Mouse (Mus musculus): ENCODE data around the gene Lamc3.
A peak's percentile ranks its signal among the peaks of the same experiment; 100 is the strongest.

Lamc3 gene

DNA sequence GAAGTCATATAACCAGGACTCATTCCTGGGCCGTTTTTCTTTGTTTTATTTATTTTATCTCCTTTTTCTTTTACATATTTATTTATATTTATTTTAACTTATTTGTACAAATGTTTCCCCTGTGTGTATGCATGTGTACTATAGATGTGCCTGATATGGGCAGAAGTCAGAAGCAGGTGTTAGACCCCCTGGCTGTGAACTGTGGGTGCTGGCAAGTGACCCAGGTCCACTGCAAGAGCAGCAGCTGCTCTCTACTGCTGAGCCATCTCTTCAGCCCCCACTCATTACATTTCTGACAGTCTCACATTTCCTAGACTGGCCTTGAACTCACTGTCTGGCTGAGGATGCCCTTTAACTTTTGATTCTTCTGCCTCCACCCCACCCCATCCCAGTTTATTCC lies 51.2 kb downstream of the Lamc3 start:
- DNase-seq = no peak

DNA sequence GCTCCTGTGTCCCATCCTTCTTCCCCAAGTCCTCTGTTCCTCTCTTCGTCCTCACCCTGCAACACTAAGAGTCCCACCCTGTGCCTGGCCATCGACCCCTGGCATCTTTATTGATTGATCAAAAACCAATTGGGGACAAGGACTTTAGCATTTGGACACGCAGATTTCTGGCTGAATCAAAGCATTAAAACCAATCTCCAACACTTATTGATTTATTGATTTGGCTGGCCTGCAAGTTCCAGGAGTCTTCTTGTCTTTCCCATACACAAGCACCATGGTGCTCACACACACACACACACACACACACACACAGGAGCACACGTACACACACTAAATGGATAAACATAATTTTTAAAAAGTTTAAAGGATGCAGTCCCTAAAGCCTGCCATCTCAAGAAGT lies 55.9 kb downstream of the Lamc3 start:
- no peak for DNase-seq

DNA sequence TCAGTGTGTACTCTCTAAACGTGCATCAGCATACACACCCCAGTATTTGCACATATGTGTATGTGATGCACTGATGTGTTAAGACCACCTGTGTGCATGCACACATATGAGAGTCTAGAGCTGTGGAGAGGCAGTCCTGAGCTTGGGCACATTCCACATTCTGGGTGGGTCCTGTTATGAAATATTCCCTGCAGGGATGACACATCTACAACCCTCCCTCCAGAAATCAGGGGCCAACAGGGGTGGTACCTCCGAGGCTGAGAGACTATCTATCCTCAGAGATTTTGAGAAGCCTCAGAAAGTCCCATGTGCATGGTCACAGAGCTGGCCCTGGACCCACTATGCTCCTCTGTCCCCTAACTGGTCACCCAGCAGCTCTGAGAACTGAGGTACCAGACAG lies 58.5 kb downstream of the Lamc3 start:
- no peak for DNase-seq

DNA sequence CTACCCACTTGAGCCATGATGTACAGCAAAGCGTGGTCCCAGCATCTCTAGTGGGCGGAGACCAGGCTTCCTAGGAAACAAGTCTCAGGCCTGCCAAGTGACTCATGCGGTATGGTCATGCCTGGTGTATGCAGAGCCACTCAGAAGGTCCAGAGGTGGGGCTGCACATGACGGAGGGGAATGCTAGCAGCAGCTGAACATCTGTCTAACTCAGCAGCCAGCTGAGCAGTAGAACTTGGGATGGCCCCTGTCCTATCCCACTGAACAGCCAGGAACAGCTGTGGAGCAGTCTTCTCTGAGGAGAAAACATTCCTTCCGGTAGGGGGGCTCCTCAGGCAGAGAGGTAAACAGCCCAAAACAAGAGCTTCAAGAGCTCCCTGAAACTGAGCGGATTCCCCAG lies 61.3 kb downstream of the Lamc3 start:
- DNase-seq = no peak

DNA sequence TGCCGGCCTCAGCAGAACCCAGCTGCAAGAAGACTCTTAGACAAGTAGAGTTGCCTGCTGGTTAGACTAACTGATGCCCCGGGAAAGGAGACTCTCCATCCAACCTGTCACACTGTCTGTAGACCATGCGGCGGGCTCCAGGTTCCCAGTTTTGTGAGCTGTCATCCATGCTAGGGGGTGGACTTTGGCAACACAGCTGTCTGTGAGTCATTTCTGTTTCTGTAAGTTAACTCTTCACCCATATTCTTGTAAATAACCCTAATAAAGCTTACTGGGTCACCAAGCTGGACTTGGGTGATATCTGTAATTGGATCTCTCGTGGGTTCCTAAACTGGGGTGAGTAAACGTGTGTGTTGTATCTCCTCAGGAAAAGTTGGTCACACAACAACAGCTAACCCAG lies 61.7 kb downstream of the Lamc3 start:
- DNase-seq = no peak

DNA sequence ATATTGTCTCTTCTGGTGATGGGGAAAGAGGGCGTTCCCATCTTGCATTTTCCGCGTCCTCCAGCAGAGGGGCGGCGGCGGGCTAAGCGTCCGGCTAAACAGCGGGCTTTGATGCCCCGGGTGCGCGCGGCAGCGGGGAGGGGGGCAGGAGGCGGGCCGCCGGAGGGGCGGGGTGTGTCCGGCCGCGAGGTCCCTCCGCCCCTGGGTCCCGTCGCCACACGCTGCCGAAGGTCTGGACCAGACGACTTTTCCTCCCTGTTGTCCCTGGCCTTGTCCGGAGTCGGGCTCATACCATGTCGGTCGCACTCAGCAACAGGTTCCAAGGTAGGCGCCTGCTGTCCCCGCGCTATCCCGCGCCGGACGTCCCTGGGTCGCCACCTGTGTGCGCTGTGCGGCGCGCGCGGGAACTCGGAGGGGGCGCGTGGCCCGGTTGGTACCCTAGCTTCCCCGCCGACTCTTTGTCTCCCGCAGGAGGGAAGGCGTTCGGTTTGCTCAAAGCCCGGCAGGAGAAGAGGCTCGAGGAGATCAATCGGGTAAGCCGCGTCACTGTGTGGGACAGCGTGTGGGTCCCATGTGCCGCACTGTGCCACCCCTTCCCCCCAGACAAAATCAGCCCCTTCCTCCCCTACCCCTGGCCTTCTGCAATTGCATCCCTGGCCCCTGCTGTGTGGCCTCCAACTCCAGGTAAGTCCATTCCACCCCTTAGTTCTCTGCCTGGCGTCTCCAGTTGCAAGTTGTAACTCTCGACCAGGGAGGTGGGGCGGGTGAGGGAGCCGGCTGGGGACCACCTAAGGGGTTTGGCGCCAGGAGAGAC lies 63.2 kb downstream of the Lamc3 start, which contains the start of gene Aif1l:
TSS of gene Aif1l (plus strand) at position 82 of the 814 bp plus-strand sequence.
- DNase-seq = peak; percentile 88

DNA sequence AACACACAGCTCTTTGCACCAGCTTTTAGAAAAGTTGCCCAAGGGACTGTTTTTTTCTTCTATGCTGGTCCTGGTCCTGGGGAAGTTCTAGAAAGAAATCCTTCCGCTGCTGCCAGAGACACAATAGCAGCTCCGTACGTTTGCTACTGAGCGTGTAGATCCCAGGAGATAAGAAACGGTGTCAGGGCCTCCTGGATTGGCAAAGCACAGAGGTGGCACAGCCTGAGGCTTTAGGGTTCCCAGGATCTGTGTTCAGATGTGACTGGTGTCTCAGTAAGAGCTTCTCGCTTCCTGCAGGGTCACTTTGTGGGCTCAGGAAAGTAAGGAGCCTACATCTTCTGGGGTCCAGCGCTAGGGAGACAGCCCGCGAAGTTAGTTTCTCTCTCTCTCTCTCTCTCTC lies 63.9 kb downstream of the Lamc3 start:
- DNase-seq = no peak

DNA sequence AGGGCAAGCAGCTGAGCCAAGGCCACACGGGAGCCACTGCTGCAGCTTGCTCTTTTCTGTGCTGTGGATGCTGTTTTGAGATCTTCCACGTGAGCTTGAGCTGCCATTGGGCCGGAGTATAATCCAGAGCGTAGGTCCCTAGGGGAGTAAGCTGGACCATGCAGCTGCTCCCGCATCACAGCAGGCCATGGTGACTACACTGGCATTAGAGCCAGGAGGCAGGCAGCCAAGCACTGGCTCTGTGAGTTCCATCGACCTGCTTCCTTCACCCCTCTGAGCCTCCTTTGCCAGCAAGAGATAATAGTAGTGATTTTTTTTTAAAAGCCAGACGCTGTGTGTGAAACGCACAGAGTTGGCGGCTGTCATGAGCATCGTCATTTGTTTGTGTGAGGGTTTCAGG lies 65.1 kb downstream of the Lamc3 start:
- no peak for DNase-seq

DNA sequence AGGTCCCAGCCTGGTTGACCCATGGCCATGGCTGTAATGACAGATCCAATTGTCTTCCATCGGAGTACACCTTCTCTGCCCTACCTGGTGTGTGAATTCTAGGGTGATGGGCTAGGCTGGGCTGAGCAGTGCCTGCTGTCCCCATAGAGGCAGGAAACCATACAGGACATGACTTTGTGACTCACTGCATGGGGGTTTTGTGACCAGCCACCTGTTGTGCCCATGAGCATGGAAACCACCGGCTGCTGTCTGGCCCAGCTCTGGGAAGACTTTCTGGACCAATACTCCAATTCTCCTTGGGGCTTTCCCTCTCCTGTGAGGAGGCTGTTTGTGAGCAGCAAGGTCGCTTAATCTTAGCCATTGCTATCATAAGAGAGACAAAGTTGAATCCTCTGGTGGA lies 65.6 kb downstream of the Lamc3 start:
- DNase-seq = no peak

DNA sequence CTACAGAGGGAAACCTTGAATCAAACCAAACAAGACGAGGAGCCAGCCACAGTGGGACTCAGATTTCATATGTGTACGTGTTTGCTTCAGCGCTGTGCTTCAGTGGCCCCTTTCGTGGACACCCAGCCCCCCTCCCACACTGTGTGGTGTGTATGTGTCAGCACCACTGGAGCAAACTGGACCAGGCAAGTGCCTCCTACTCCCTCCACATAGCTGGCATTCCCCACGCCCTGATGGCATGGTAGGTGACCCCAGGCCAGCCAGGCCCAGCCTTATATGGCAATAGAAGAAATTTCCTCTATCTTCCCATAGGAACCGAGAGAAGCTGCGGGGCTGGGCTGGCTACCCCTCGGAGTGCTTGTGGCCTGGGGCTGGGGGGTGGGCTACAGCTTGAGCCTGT lies 66.6 kb downstream of the Lamc3 start:
- no peak for DNase-seq

DNA sequence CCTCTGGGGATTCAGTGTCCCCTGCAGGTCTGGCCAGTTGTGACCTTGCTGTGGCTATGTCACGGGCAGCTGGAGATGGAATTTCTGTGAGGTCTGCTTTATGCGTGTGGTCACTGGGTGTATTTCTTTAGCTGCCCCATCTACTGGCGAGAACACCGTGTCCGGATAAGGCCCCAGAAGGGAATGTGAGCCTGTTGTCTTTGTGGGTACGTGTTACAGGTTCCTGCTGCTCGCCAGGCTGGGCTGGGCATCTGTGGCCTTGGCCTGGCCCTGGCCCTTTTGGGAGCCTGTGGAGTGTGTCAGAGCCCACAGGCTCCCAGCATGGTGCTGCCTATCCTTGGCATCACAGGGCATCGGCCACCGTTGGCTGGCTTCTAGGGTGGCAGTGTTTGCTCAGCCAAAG lies 67.7 kb downstream of the Lamc3 start:
- DNase-seq = no peak

DNA sequence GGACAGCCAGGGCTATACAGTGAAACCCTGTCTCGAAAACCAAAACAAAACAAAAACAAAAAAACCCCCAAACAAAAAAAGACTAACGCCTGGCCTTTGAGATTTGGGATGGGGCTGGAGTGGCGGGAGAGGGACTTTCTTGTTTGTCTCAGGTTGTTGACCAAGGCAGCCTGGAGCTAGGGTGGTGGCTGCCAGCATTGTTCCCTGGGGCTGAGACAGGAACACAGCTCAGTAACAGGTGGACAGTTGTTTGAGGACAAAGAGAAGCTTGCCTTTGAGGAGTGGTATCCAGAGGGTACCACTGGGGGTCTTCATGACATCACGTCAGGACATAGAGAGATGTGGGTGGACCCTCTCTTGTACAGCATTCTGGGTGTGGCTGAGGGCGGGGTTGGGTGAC lies 68.6 kb downstream of the Lamc3 start:
- DNase-seq = no peak

DNA sequence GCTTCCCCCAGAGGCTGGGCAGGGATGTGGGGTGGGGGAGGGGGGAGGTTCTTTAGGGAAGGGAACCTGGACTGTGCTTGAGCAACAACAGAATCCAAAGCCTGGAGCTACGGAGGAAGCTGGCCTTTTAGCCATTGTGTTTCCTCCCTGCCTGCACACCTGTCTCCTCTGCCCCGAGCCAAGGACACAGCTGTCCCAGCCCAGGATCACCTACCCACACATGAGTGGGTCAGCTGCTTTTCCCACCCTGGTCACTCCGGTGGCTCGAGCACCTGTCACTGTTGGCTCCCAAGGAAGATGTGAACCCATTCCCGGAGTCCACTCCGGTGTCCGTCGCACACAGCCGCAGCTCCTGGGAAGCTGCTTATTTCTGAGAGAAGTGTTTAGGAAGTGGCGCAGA lies 70.1 kb downstream of the Lamc3 start:
- no peak for DNase-seq

DNA sequence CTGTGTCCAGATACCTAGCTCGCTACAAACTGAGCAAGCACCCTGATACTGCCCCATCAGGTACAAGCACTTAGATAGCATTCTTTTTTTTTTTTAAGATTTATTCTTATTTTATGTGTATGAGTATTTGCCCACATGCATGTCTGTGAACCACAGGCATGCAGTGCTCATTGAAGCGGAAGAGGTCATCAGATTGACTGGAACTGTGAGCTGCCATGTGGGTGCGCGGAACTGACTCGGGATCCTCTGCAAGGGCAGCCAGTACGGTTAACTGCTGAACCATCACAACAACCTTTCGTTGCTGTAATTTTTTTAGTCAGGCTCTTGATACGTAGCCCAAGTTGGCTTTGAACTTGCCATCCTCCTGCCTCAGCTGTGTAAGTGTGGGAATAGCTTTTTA lies 73.9 kb downstream of the Lamc3 start:
- DNase-seq = peak; percentile 60

DNA sequence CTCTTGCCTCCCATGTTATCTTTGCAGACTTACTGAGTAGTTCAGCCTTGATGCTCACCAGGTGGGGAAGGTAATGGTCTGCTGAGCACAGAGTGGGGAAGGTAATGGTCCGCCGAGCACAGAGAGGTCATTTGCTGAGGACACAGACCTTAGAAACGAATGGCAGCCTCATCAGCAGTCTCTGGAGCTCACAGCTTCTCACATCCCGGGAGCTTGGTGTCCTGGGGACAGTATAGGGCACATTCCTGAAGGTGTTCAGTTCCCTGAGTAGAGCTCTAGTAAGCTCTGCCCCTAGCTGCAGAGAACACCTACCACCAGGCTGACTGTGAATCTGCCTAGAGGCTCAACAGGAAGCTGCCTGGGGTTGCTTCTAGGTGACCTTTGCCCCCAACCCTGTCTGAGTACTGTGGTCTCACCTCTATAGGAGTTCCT lies 74.7 kb downstream of the Lamc3 start:
- no peak for DNase-seq

DNA sequence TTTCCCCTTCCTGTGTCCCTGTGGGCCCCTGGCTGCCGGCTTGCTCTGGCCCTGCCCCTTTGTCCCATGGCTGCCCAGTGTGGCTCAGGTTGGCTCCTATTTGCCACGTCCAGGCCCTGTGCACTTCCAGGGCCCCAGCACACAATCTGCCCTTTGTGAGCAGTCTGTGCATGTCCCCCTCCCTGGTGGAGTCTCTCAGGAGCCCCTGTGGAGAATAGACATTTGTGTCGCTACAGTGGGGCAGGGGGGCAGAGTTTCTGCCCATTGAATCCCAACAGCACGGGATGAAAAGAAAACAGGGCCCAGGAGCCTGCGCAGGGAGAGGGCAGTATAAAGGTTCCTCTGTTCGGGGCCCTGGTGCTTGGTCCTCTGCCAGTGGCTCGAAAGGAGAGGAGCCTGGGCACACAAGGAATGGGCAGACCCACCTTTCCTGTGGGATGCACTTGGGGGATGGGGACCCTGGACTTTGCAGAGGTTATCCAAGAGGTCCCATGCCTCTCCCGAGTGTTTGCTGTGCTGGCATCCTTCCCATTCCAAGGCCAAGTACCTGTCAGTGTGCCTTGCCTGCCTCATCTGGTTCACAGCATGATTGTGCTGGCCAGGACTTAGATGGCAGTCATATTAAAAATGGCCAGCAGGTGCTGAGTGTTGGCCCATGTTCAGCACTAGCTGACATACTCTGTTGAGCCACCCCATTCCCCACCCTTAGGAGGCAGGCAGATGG lies 75.6 kb downstream of the Lamc3 start:
- DNase-seq = peak; percentile 94

DNA sequence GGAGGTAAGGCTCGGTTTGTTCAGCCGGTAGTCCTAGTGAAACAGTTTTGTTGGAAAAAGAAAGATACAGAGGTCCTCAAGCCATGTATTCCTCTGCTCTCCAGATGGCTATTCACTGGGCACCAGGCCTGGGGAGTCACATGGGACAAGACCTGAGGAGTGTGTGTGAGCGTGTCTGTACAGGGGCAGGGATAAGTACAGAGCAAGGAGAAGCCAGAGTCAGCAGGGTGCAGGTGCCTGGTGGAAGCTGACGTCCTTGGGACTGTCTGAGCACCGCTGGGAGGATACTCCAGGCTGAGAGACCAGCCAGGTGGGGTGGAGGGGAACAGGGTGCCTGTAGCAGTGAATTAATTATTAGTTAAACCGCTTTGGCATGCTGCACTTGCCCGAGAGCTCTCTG lies 76.4 kb downstream of the Lamc3 start:
- no peak for DNase-seq

DNA sequence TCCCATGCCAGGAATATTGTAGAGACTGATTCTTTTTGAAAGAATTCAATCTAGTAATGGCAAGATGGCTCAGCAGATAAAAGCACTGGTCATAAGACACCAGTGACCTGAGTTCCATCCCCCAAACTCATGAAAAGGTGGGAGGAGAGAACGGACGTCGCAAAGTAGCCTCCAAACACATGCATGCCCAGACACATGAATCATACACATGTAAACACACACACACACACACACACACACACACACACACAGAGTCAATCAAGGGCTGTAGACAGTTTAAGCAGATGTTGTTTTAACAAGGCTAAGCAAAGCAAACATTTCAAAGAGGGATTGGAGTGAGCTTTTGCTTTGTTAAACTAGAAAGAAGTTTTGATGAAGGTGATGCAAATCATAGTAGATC lies 77.1 kb downstream of the Lamc3 start:
- no peak for DNase-seq

DNA sequence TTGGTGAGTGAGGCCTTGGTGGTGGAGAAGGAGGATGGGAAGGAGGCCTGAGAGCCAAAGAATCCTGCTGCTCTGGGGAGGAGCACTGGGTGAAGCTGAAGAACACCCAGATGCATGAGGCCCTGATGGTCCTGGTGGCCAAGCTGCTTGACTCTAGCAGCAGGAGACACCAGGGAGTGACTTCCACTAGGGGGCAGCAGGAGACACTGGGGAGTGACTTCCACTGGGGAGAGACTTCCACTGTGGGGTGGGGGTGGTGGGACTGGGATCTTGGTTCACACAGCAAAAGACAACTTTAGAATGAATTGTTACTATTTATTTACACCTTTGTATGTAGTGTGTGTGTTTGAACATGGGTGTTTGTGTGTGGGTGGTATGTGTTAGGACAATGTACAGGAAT lies 78.0 kb downstream of the Lamc3 start:
- peak; percentile 55 for DNase-seq

DNA sequence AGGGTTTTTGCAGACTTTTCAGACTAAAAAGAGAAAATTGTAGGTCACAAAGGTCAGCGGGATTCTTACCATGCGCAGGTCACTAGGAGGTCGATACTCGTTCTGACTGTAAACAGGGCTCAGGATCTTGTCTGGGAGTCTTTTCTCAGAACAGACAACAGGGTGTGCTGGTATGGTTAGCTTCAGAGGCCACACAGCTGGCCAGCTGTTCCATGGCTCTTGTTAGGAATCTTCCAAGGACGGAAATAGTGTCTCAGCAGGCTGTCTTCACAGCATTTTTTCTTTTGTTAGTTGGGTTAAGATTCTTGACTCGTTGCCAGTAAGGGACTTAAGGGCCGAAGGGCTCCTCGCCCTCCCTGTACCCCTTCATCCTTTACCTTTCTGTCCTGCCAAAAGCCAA lies 79.7 kb downstream of the Lamc3 start:
- DNase-seq = no peak

DNA sequence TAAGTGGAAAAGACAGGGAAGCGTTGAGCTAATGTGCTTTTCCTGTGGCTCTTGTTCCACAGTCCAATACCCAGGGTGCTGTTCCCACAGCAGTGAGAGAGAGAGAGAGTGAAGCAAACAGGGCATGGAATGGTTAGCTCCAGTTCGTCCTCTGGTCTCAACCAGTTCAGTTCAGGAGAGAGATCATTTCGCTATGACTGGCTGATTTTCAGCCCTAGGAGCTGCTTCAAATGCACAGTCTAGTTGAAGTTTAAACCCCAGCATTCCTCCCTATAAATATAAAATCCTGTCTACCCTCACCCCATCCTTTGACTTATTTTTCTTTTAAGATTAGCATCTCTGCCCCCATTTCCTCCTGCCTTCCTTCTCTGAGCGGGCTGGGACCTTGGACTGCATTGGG lies 85.5 kb downstream of the Lamc3 start:
- no peak for DNase-seq

DNA sequence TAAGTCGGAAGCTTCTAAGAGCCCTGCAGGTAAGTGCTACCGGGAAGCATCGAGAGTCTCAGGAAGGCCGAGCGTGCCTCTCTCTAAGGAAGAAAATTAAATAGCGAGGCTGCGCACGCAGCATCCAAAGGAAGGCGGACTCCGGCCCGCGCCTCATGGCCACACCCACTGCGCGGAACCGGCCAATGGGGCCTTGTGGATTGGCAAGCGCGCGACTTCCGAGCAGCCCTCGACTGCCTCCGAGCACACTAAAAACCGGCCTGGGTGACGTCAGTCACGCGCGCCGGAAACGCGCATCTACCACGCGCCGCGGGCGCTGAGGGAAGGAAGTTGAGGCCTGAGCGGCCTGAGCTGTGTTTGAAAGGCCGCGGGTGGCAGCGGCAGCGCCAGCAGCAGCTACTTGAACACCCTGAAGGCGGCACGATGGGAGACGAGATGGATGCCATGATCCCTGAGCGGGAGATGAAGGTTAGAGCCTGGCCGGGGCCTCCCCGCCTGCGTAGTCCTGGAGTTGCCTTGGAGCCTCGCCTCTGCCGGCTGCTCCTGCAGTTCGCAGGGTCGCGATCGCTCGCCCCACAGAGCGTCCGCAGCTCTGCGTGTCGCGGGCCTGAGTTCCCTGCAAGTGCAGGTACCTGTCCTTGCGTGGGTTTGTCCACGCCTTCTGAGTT lies 87.2 kb downstream of the Lamc3 start, which contains the start of gene Nup214:
TSS of gene Nup214 (plus strand) at position 296 of the 668 bp plus-strand sequence.
- DNase-seq = peak; percentile 99

DNA sequence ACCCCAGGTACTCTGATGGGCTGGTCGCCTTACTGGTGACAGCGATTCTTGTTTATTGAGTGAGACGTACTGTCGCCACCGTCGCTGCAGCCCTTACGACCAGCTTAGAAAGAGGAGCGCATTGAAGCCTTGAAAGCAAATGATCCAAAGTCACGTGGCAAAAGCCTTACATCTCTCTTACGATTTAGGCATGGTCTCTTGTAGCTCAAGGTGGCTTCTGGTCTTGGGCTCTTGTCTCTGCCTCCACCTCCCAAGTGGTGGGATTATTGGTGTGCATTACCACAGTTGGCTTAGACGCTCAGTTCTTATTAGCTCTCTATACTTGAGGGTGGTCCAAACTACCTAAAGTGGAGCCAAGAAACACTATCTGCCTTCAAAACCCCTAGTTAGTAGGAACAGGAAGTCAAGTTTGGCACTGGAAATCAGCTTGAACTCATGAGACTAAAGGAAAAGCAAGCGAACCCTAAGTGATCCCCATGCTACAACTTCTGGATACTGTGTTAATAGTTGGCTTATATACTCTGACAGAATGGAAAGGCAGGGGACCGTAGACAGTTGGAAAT lies 87.8 kb downstream of the Lamc3 start:
- no peak for DNase-seq

DNA sequence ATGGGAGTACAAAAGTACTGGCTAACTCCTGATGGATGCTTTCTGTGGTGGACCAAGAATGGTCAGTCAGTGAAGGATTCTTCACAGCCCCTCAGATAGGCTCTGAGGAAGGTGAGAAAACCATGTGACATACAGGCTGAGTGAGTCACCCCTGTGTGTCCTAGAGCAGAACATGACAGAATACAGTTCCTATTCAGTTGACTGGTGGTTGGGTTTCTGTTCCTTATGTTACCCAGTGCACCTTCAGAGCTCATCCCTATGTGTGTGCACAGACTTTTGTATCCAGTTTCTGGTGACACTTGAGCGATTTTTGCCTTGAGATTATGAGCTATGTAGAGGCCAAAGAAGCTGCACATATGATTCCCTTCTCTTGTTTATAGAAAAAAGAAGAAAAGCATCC lies 100.7 kb downstream of the Lamc3 start:
- no peak for DNase-seq
